Mouse (Mus musculus) C2C12 (cell line): Measurements from ENCODE around the gene Gnai2. TPM values are rescaled to one million over a fixed set of nuclear protein-coding genes. Genes with fewer than 3 reads are reported as not detected.

ENCODE experiments used
- H3K27me3 ChIP-seq: one replicate; pipeline ENCODE4 v1.6.1; 2011; ENCODE audit not compliant: control insufficient read depth, insufficient read depth, insufficient read length
- H3K36me3 ChIP-seq: one replicate; pipeline ENCODE4 v1.6.1; 2011; ENCODE audit not compliant: control insufficient read depth, insufficient read depth
- H3K4me3 ChIP-seq: one replicate; pipeline ENCODE4 v1.5.1; 2011; ENCODE audit warnings: mild to moderate bottlenecking, control low read depth; ENCODE audit not compliant: poor library complexity, insufficient read depth, severe bottlenecking
- H3K79me2 ChIP-seq: one replicate; pipeline ENCODE4 v1.6.1; 2011; ENCODE audit not compliant: control insufficient read depth, insufficient read depth
- H3K79me3 ChIP-seq: one replicate; pipeline ENCODE4 v1.6.1; 2011; ENCODE audit warnings: low read depth, control low read depth
- H3ac ChIP-seq: one replicate; pipeline ENCODE3; 2011; ENCODE audit warnings: low read depth; ENCODE audit not compliant: control insufficient read depth, insufficient read length
- CEBPB ChIP-seq: IDR thresholded peaks from one replicate; pipeline ENCODE4 v1.6.1; 2011; ENCODE audit warnings: low read depth, mild to moderate bottlenecking, control low read depth, moderate library complexity
- CTCF ChIP-seq: IDR thresholded peaks from one replicate; pipeline ENCODE4 v1.5.1; 2011; ENCODE audit not compliant: control insufficient read depth, insufficient read depth, insufficient read length
- FOSL1 ChIP-seq: IDR thresholded peaks from one replicate; pipeline ENCODE4 v1.8.0; 2011; ENCODE audit warnings: mild to moderate bottlenecking, low read length; ENCODE audit not compliant: poor library complexity, insufficient read depth, severe bottlenecking
- MAX ChIP-seq: IDR thresholded peaks from one replicate; pipeline ENCODE4 v1.6.1; 2011; ENCODE audit warnings: mild to moderate bottlenecking, control low read depth
- MYOD1 ChIP-seq: IDR thresholded peaks from one replicate; pipeline ENCODE4 v1.6.1; 2011; ENCODE audit warnings: low read depth; ENCODE audit not compliant: control insufficient read depth, insufficient read length
- MYOG ChIP-seq: IDR thresholded peaks from one replicate; pipeline ENCODE4 v1.6.1; 2011; ENCODE audit not compliant: control insufficient read depth, insufficient read length; ENCODE audit errors: extremely low read depth
- USF1 ChIP-seq: IDR thresholded peaks from one replicate; pipeline ENCODE4 v1.6.1; 2011; ENCODE audit warnings: low read depth, mild to moderate bottlenecking, control low read depth, moderate library complexity
- polyA plus RNA-seq: library from polyadenylated mRNA; unstranded; fragments of >200 nt; fragmentation: generic; extraction: Trizol; gene quantifications from one replicate; pipeline ENCODE4 v1.2.1, GENCODE M21; 2012; ENCODE audit warnings: missing spikeins

Gene Gnai2
- polyA plus RNA-seq, 1 experiment = 449 TPM

- Histone ChIP-seq H3K27me3 (peaks cover 77% of the 10 kb centered on the region), H3K36me3 (no peaks in the 10 kb centered on the region), H3K4me3 (no peak overlapping the region), H3ac (no peak overlapping the region), H3K79me3 (no peaks in the 10 kb centered on the region), H3K79me2 (no peaks in the 10 kb centered on the region)
- TF ChIP-seq MYOG = no peak
- TF ChIP-seq MAX = no peak
- TF ChIP-seq USF1 = no peak
- no peak for TF ChIP-seq MYOD1
- TF ChIP-seq FOSL1 = no peak
- no peak for TF ChIP-seq CEBPB
- TF ChIP-seq CTCF = no peak
Observed at GRCm38 (mm10) chr9:107660777-107661176, 25.6 kb upstream of the Gnai2 start.

DNA sequence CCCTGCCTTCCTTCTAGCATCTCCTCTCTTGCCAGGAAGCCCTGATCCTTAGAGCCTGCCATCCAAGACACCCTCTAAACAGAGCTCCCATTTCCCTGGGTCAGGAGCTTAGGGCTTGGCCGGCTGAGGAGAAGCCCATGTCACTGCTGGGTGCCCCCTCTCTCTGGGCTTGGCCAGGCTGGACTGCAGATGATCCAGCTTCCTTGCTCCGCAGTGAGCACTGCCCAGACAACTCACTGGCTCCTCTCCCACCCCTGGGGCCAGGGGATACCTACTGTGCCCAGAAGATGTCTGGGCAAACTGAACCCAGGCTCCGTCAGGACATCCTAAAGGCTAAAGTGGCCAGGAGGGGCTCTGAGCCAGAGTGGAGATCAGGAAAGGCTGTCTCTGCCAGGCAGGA is 24.8 kb upstream of the Gnai2 start:
- no peak overlapping the region for H3K4me3 ChIP-seq
- H3K79me2 ChIP-seq = no peaks in the 10 kb centered on the region
- TF ChIP-seq USF1 = no peak
- TF ChIP-seq FOSL1 = no peak
- TF ChIP-seq MAX = no peak
- TF ChIP-seq CEBPB = no peak
- TF ChIP-seq MYOD1 = no peak
- no peak for TF ChIP-seq CTCF
- H3K27me3 ChIP-seq = peaks cover 77% of the 10 kb centered on the region
- H3K79me3 ChIP-seq = no peaks in the 10 kb centered on the region
- no peak overlapping the region for H3ac ChIP-seq
- H3K36me3 ChIP-seq = no peaks in the 10 kb centered on the region

- no peaks in the 10 kb centered on the region for H3K79me2 ChIP-seq
- peaks cover 75% of the 10 kb centered on the region for H3K27me3 ChIP-seq
- no peaks in the 10 kb centered on the region for H3K79me3 ChIP-seq
- no peak overlapping the region for H3ac ChIP-seq
- no peaks in the 10 kb centered on the region for H3K36me3 ChIP-seq
- H3K4me3 ChIP-seq = no peak overlapping the region
- TF ChIP-seq MYOD1 (no peak), CEBPB (no peak), CTCF (no peak), USF1 (no peak), MYOG (no peak), FOSL1 (no peak), MAX (no peak)
Observed at GRCm38 (mm10) chr9:107659551-107659950, 24.4 kb upstream of the Gnai2 start.

GRCm38 (mm10) chr9:107658096-107658495 is 22.9 kb upstream of the Gnai2 start:
- Histone ChIP-seq H3K4me3 (no peak overlapping the region), H3ac (no peak overlapping the region), H3K36me3 (no peaks in the 10 kb centered on the region), H3K79me3 (no peaks in the 10 kb centered on the region), H3K27me3 (peaks cover 62% of the 10 kb centered on the region), H3K79me2 (no peaks in the 10 kb centered on the region)
- TF ChIP-seq USF1 = no peak
- TF ChIP-seq CTCF = no peak
- TF ChIP-seq MYOD1 = no peak
- TF ChIP-seq CEBPB = no peak
- no peak for TF ChIP-seq MAX
- no peak for TF ChIP-seq FOSL1
- no peak for TF ChIP-seq MYOG

GRCm38 (mm10) chr9:107657144-107657543 is 22.0 kb upstream of the Gnai2 start:
- H3K27me3 ChIP-seq = peaks cover 54% of the 10 kb centered on the region

GRCm38 (mm10) chr9:107654585-107654984 is 19.4 kb upstream of the Gnai2 start:
- no peak for TF ChIP-seq FOSL1
- TF ChIP-seq CEBPB = no peak
- TF ChIP-seq MYOD1 = no peak
- no peak for TF ChIP-seq USF1
- no peak for TF ChIP-seq CTCF
- TF ChIP-seq MAX = no peak
- no peak for TF ChIP-seq MYOG
- H3K27me3 ChIP-seq = peaks cover 43% of the 10 kb centered on the region
- H3K79me2 ChIP-seq = no peaks in the 10 kb centered on the region
- H3ac ChIP-seq = no peak overlapping the region
- H3K36me3 ChIP-seq = no peaks in the 10 kb centered on the region
- no peak overlapping the region for H3K4me3 ChIP-seq
- H3K79me3 ChIP-seq = no peaks in the 10 kb centered on the region

More at GRCm38 (mm10) chr9:107657144-107657543, 22.0 kb upstream of the Gnai2 start:
- H3K4me3 ChIP-seq = no peak overlapping the region
- no peaks in the 10 kb centered on the region for H3K79me2 ChIP-seq
- TF ChIP-seq USF1 = no peak
- TF ChIP-seq MYOG = no peak
- TF ChIP-seq CTCF = no peak
- no peak for TF ChIP-seq FOSL1
- no peaks in the 10 kb centered on the region for H3K36me3 ChIP-seq
- H3ac ChIP-seq = no peak overlapping the region
- H3K79me3 ChIP-seq = no peaks in the 10 kb centered on the region
